ENCODE assay signal across 13 mouse cellular contexts in genomic region chr8:86654578-86654977, GRCm38 (mm10). TPM values are rescaled to one million over a fixed set of nuclear protein-coding genes. Genes with fewer than 3 reads are reported as not detected.
DNase-seq lines count a peak whose midpoint lies in the region; ATAC-seq and TF ChIP-seq lines count a peak whose summit lies in the region.
"Had no signal": no experiment of that assay in that cellular context is flagged by ENCODE, and none has a peak within 500 bp of the region (broad histone marks: within the 10 kb centered on the region; RNA-seq: fewer than 3 reads in every experiment).

No protein-coding gene starts in this region.

- no peak for DNase-seq in forebrain, postnatal 0 days
- no peak for DNase-seq in lung, postnatal 0 days (ENCODE audit: low spot score)
- DNase-seq in lung, adult 2 months, result no peak
- peak; percentile 19 for DNase-seq in induced T-regulatory cell, adult 2 months (ENCODE audit: low read depth)
- DNase-seq in thymus, postnatal 36 days, result peak; percentile 11 to 17
- no peak for DNase-seq in adrenal gland, adult 8-10 months
- no peak for DNase-seq in right cerebral cortex, postnatal 4 days
- DNase-seq: B cell, adult 2 months; kidney, adult 11 months had no signal

- 76% methylated on average over 1 of the region's 1 CpGs for WGBS in forebrain, postnatal 0 days
- 83% methylated on average over 1 of the region's 1 CpGs for WGBS in forebrain, embryonic 15.5 days
- WGBS in lung, postnatal 0 days, result 94% methylated on average over 1 of the region's 1 CpGs
- 97% methylated on average over 1 of the region's 1 CpGs for WGBS in lung, adult 2 months

- no peak overlapping the region for H3K4me2 ChIP-seq in forebrain, postnatal 0 days (ENCODE audit: low read depth)
- no peak overlapping the region for H3K4me2 ChIP-seq in forebrain, embryonic 15.5 days (replicated peaks)
- no peak overlapping the region for H3K4me2 ChIP-seq in lung, postnatal 0 days (replicated peaks; ENCODE audit: low read depth, low read length)
- H3K4me2 ChIP-seq: liver, embryonic 15.5 days; neural tube, embryonic 13.5 days; stomach, embryonic 15.5 days had no signal

- H3K4me1 ChIP-seq in forebrain, postnatal 0 days (ENCODE audit: insufficient read depth), result no peaks in the 10 kb centered on the region; the same call in 1 of the 2 replicates
- H3K4me1 ChIP-seq in forebrain, embryonic 15.5 days, result peaks cover 15% of the 10 kb centered on the region
- no peaks in the 10 kb centered on the region for H3K4me1 ChIP-seq in lung, postnatal 0 days (ENCODE audit: insufficient read depth, low read depth, low read length)
- H3K4me1 ChIP-seq in lung, adult 2 months (ENCODE audit: control insufficient read depth, insufficient read depth, low read length), result no peaks in the 10 kb centered on the region; the same call in 1 of the 2 replicates
- H3K4me1 ChIP-seq: liver, embryonic 15.5 days; neural tube, embryonic 13.5 days; stomach, embryonic 15.5 days had no signal

- H3K4me3 ChIP-seq in forebrain, postnatal 0 days (ENCODE audit: low read depth, low read length), result no peak overlapping the region
- H3K4me3 ChIP-seq in forebrain, embryonic 15.5 days, result no peak overlapping the region
- no peak overlapping the region for H3K4me3 ChIP-seq in lung, postnatal 0 days (ENCODE audit: low read depth, low read length)
- H3K4me3 ChIP-seq in lung, adult 2 months (replicated peaks; ENCODE audit: extremely low read depth, low read depth, low read length), result no peak overlapping the region
- H3K4me3 ChIP-seq: liver, embryonic 15.5 days; neural tube, embryonic 13.5 days; stomach, embryonic 15.5 days had no signal

- TF ChIP-seq POLR2A in lung, adult 2 months (IDR thresholded peaks at IDR 0.05; ENCODE audit: borderline replicate concordance, extremely low read depth, low read depth, low read length), result no peak

- H3K36me3 ChIP-seq in forebrain, postnatal 0 days (ENCODE audit: insufficient read depth), result peaks cover 3% of the 10 kb centered on the region
- H3K36me3 ChIP-seq in forebrain, embryonic 15.5 days, result peaks cover 31% of the 10 kb centered on the region; the same call in 1 of the 2 replicates
- peaks cover 15% of the 10 kb centered on the region; the same call in 1 of the 2 replicates for H3K36me3 ChIP-seq in lung, postnatal 0 days (ENCODE audit: insufficient read depth, low read length)

- no peaks in the 10 kb centered on the region for H3K9me3 ChIP-seq in forebrain, postnatal 0 days (ENCODE audit: low read length)
- no peaks in the 10 kb centered on the region for H3K9me3 ChIP-seq in forebrain, embryonic 15.5 days
- H3K9me3 ChIP-seq in lung, postnatal 0 days (ENCODE audit: low read length), result no peaks in the 10 kb centered on the region
- H3K9me3 ChIP-seq: liver, embryonic 15.5 days; neural tube, embryonic 13.5 days; stomach, embryonic 15.5 days had no signal

- peak; percentile 47 for TF ChIP-seq CTCF in forebrain, postnatal 0 days (IDR thresholded peaks at IDR 0.05; ENCODE audit: low read depth)
- peak; percentile 29 for TF ChIP-seq CTCF in lung, postnatal 0 days (IDR thresholded peaks at IDR 0.05)
- no peak for TF ChIP-seq CTCF in lung, adult 2 months (IDR thresholded peaks at IDR 0.05; ENCODE audit: insufficient read depth, low read length)

- H3K27ac ChIP-seq in forebrain, postnatal 0 days (ENCODE audit: low read depth, low read length), result no peak overlapping the region
- H3K27ac ChIP-seq in forebrain, embryonic 15.5 days (replicated peaks), result no peak overlapping the region
- H3K27ac ChIP-seq in lung, postnatal 0 days (ENCODE audit: low read length), result no peak overlapping the region
- H3K27ac ChIP-seq: liver, embryonic 15.5 days; neural tube, embryonic 13.5 days; stomach, embryonic 15.5 days had no signal

- H3K27me3 ChIP-seq in forebrain, postnatal 0 days (ENCODE audit: insufficient read depth, low read length), result no peaks in the 10 kb centered on the region
- H3K27me3 ChIP-seq in forebrain, embryonic 15.5 days, result no peaks in the 10 kb centered on the region
- no peaks in the 10 kb centered on the region for H3K27me3 ChIP-seq in lung, postnatal 0 days (replicated peaks; ENCODE audit: insufficient read depth, low read length)
- H3K27me3 ChIP-seq: liver, embryonic 15.5 days; neural tube, embryonic 13.5 days; stomach, embryonic 15.5 days had no signal

- no peak for TF ChIP-seq EP300 in lung, postnatal 0 days (IDR thresholded peaks at IDR 0.05)

- H3K9ac ChIP-seq in forebrain, postnatal 0 days, result no peak overlapping the region
- no peak overlapping the region for H3K9ac ChIP-seq in forebrain, embryonic 15.5 days (replicated peaks)
- no peak overlapping the region for H3K9ac ChIP-seq in lung, postnatal 0 days (replicated peaks; ENCODE audit: low read depth)
- H3K9ac ChIP-seq: liver, embryonic 15.5 days; neural tube, embryonic 13.5 days; stomach, embryonic 15.5 days had no signal

- no peak for ATAC-seq in forebrain, postnatal 0 days
- ATAC-seq in forebrain, embryonic 15.5 days (replicated peaks), result no peak
- ATAC-seq in lung, postnatal 0 days, result no peak

RNA-seq across cellular contexts. Expression of gene Lonp2, which starts 30.7 kb away (rescaled TPM):
- 50.7 and 61.6 TPM in 2 replicates for total RNA-seq in forebrain, postnatal 0 days (2014; rRNA removed)
- polyA plus RNA-seq in forebrain, postnatal 0 days (2015; fragmentation: Nextera tagmentation; extraction: Ambion mirVana), result 64.6 and 66.9 TPM in 2 replicates
- polyA plus RNA-seq in forebrain, embryonic 15.5 days (2015; fragmentation: Nextera tagmentation; extraction: Ambion mirVana), result 87.6 and 88.3 TPM in 2 replicates
- 37.9 and 48.9 TPM in 2 replicates for polyA plus RNA-seq in lung, postnatal 0 days (2015; fragmentation: Nextera tagmentation; extraction: Ambion mirVana)
- 56.4 and 61.4 TPM in 2 replicates for polyA plus RNA-seq in lung, adult 2 months (2012; rRNA removed)
- 100 to 1,000 TPM; 103 to 127 (median 115) TPM for total RNA-seq in adrenal gland, adult 8-10 months (2022)

Comparison
In these comparisons a context has a peak if more than half of its experiments do, and no peak if none do; other contexts are left out.
1. DNase-seq: peak in induced T-regulatory cell, adult 2 months (single experiment) and thymus, postnatal 36 days (2 of 2); none in forebrain, postnatal 0 days (single experiment), lung, postnatal 0 days (single experiment), lung, adult 2 months (single experiment), adrenal gland, adult 8-10 months (single experiment) and right cerebral cortex, postnatal 4 days (single experiment).